In genomic region chr19:5817703-5818589, GRCm38 (mm10) we compare ENCODE assay signal across 8 mouse cellular contexts. TPM values are rescaled to one million over a fixed set of nuclear protein-coding genes. Genes with fewer than 3 reads are reported as not detected.
DNase-seq lines count a peak whose midpoint lies in the region; ATAC-seq lines count a peak whose summit lies in the region.

No protein-coding gene starts in this region.

- DNase-seq in adrenal gland, adult 18-20 months (ENCODE audit: low spot score in 2 of 2), result peak; percentile 87 to 89
- peak; percentile 83 for DNase-seq in embryo, embryonic 10 days (ENCODE audit: low spot score)
- peak; percentile 88 for DNase-seq in gastrocnemius, postnatal 10 days
- DNase-seq in left cerebral cortex, postnatal 14 days (ENCODE audit: low spot score in 2 of 2), result peak; percentile 91 to 93
- DNase-seq in right cerebral cortex, postnatal 4 days, result peak; percentile 87
- DNase-seq in yolk sac, embryonic 10.5 days (ENCODE audit: low spot score), result peak; percentile 86

- ATAC-seq in inflammation-experienced regulatory T-cells, adult 6 months, result peak; percentile 73
- ATAC-seq in megakaryocyte-erythroid progenitor cell, adult 5-6 weeks (replicated peaks; ENCODE audit: low FRiP score, low TSS enrichment, poor library complexity, severe bottlenecking), result peak; percentile 94

- intact Hi-C loops in left cerebral cortex, postnatal 14 days (cut with DNase I), result no loop called here

RNA-seq across cellular contexts. Expression of gene Scyl1, which starts 46.7 kb away (rescaled TPM):
- 100 to 1,000 TPM in 1 of 2 experiments, 10 to 100 TPM in 1; 92.3 to 105 TPM for total RNA-seq in adrenal gland, adult 18-20 months (2021)
- 10 to 100 TPM; 56.0 to 59.6 TPM for total RNA-seq in gastrocnemius, postnatal 10 days (2021)
- 10 to 100 TPM; 14.2 to 19.5 (median 15.4) TPM for polyA plus RNA-seq in inflammation-experienced regulatory T-cells, adult 6 months (2017; shearing (Covaris generic))
- total RNA-seq in left cerebral cortex, postnatal 14 days (2021), result 10 to 100 TPM; 77.7 to 79.5 TPM
- 28.7 and 43.4 TPM in 2 replicates for total RNA-seq in megakaryocyte-erythroid progenitor cell, adult 5-6 weeks (2014; fragmentation: Nextera tagmentation)
- total RNA-seq in megakaryocyte-erythroid progenitor cell, adult 5-6 weeks (2017), result 20.2 and 23.1 TPM in 2 replicates

RNA-seq across cellular contexts. Expression of gene Frmd8, which starts 57.1 kb away (rescaled TPM):
- 10 to 100 TPM; 21.1 to 42.8 TPM for total RNA-seq in adrenal gland, adult 18-20 months (2021)
- 10 to 100 TPM in 1 of 2 experiments, 1 to 10 TPM in 1; 7.4 to 10.3 TPM for total RNA-seq in gastrocnemius, postnatal 10 days (2021)
- polyA plus RNA-seq in inflammation-experienced regulatory T-cells, adult 6 months (2017; shearing (Covaris generic)), result 10 to 100 TPM; 57.3 to 71.3 (median 60.1) TPM
- total RNA-seq in left cerebral cortex, postnatal 14 days (2021), result 10 to 100 TPM; 11.1 to 12.1 TPM
- total RNA-seq in megakaryocyte-erythroid progenitor cell, adult 5-6 weeks (2014; fragmentation: Nextera tagmentation), result 12.5 and 14.1 TPM in 2 replicates
- total RNA-seq in megakaryocyte-erythroid progenitor cell, adult 5-6 weeks (2017), result 10.7 and 14.3 TPM in 2 replicates

RNA-seq across cellular contexts. Expression of gene Slc25a45, which starts 59.7 kb away (rescaled TPM):
- 10 to 100 TPM in 1 of 2 experiments, 1 to 10 TPM in 1; 4.9 to 19.0 TPM for total RNA-seq in adrenal gland, adult 18-20 months (2021)
- 1 to 10 TPM; 2.6 to 3.5 TPM for total RNA-seq in gastrocnemius, postnatal 10 days (2021)
- polyA plus RNA-seq in inflammation-experienced regulatory T-cells, adult 6 months (2017; shearing (Covaris generic)), result 10 to 100 TPM; 48.8 to 54.8 (median 54.1) TPM
- 1 to 10 TPM; 2.8 to 3.0 TPM for total RNA-seq in left cerebral cortex, postnatal 14 days (2021)
- 10.0 and 20.1 TPM in 2 replicates for total RNA-seq in megakaryocyte-erythroid progenitor cell, adult 5-6 weeks (2014; fragmentation: Nextera tagmentation)
- total RNA-seq in megakaryocyte-erythroid progenitor cell, adult 5-6 weeks (2017), result 11.7 and 11.9 TPM in 2 replicates

Comparison
In these comparisons a context has a peak if more than half of its experiments do, and no peak if none do; other contexts are left out.
1. Peak in every context shown above with its lines: DNase-seq and ATAC-seq.